8 mouse cellular contexts compared by ENCODE assay signal in the genomic region with DNA sequence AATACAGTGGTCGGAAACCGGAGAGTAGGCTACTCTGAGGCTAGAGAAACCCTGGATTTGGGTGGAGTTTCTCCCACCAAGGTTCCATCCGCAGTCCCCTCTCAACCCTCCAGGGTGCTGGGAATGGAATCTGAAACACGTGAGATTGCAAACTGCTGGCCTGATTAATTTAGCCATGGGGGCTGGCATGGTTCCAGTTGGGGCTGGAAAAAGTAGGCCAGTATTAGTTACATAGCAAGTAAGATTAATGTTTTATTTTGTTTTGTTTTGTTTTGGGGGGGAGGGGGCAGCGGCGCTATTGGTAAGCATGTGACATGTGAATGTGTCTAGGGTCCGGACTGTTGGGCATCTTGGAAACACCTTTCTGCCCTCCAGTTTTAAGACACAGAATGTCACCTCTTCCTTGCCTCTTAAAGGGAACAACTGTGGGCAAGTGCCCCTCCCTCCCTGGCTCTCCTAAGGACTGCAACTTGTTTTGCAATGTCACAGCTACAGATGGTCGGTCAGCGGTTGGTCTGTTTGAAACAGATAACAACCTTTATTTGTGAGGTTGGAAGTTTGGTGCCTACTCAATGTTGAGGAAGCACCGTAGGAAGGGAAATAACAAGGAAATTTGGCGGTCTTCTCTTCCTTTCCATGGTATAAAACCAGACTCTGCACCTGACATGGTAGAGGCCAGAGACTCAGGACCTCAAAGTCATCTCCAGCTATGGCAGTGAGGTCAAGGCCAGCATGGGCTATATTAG. TPM values are rescaled to one million over a fixed set of nuclear protein-coding genes. Genes with fewer than 3 reads are reported as not detected.
DNase-seq lines count a peak whose midpoint lies in the region; ATAC-seq lines count a peak whose summit lies in the region.

No protein-coding gene starts in this region.

- no peak overlapping the region for H3K9ac ChIP-seq in kidney, embryonic 15.5 days
- no peak overlapping the region for H3K9ac ChIP-seq in forebrain, embryonic 16.5 days (replicated peaks; ENCODE audit: low read depth, low read length)

- H3K4me3 ChIP-seq in kidney, embryonic 15.5 days (replicated peaks), result no peak overlapping the region
- H3K4me3 ChIP-seq in forebrain, embryonic 16.5 days (replicated peaks; ENCODE audit: low read length), result no peak overlapping the region

- peak overlapping the region; percentile 59 for H3K27ac ChIP-seq in kidney, embryonic 15.5 days
- H3K27ac ChIP-seq in forebrain, embryonic 16.5 days (ENCODE audit: low read length), result no peak overlapping the region

- WGBS in kidney, embryonic 15.5 days, result 58% methylated on average over 11 of the region's 11 CpGs
- 75% methylated on average over 11 of the region's 11 CpGs for WGBS in forebrain, embryonic 16.5 days

- H3K9me3 ChIP-seq in kidney, embryonic 15.5 days (replicated peaks), result no peaks in the 10 kb centered on the region
- no peaks in the 10 kb centered on the region for H3K9me3 ChIP-seq in forebrain, embryonic 16.5 days (ENCODE audit: control insufficient read depth, low read length)

- H3K36me3 ChIP-seq in kidney, embryonic 15.5 days, result no peaks in the 10 kb centered on the region
- H3K36me3 ChIP-seq in forebrain, embryonic 16.5 days (ENCODE audit: control insufficient read depth, insufficient read depth), result no peaks in the 10 kb centered on the region

- no peak overlapping the region for H3K4me2 ChIP-seq in kidney, embryonic 15.5 days
- no peak overlapping the region for H3K4me2 ChIP-seq in forebrain, embryonic 16.5 days (ENCODE audit: low read length)

- no peaks in the 10 kb centered on the region for H3K27me3 ChIP-seq in kidney, embryonic 15.5 days
- H3K27me3 ChIP-seq in forebrain, embryonic 16.5 days (replicated peaks; ENCODE audit: control insufficient read depth, insufficient read depth, low read length), result no peaks in the 10 kb centered on the region

- peak; percentile 53 for DNase-seq in retina, postnatal 1 day
- no peak for DNase-seq in retina, embryonic 14.5 days (ENCODE audit: low spot score)
- peak; percentile 90 for DNase-seq in c-Kit-positive CD71-positive TER-119-positive erythroid progenitor cells, embryonic 14.5 days (ENCODE audit: low spot score)
- DNase-seq in skeletal muscle tissue, adult 2 months (ENCODE audit: low read depth, low spot score), result peak; percentile 48
- DNase-seq in frontal cortex, adult 2 months (ENCODE audit: extremely low spot score in 1 of 2, low spot score in 1 of 2), result no peak
- no peak for DNase-seq in cerebellum, adult 9-10 months

- peaks cover 18% of the 10 kb centered on the region for H3K4me1 ChIP-seq in kidney, embryonic 15.5 days
- peaks cover 3% of the 10 kb centered on the region for H3K4me1 ChIP-seq in forebrain, embryonic 16.5 days (replicated peaks; ENCODE audit: control insufficient read depth, insufficient read depth, low read length)

- ATAC-seq in kidney, embryonic 15.5 days (replicated peaks; ENCODE audit: low FRiP score), result 0 out of 2 replicates have a peak, but pooled peaks have one; percentile 40
- no peak for ATAC-seq in forebrain, embryonic 16.5 days

RNA-seq across cellular contexts. Expression of gene Cenpu, which starts 5.2 kb away (rescaled TPM):
- 18.5 and 19.7 TPM in 2 replicates for polyA plus RNA-seq in kidney, embryonic 15.5 days (2015; fragmentation: Nextera tagmentation; extraction: Ambion mirVana)
- polyA plus RNA-seq in forebrain, embryonic 16.5 days (2015; fragmentation: Nextera tagmentation; extraction: Ambion mirVana), result 8.8 and 15.1 TPM in 2 replicates
- 2.9 and 4.8 TPM in 2 replicates for polyA plus RNA-seq in frontal cortex, adult 2 months (2012; rRNA removed)

Comparison
In these comparisons a context has a peak if more than half of its experiments do, and no peak if none do; other contexts are left out.
1. DNase-seq: peak in retina, postnatal 1 day (single experiment), c-Kit-positive CD71-positive TER-119-positive erythroid progenitor cells, embryonic 14.5 days (single experiment) and skeletal muscle tissue, adult 2 months (single experiment); none in retina, embryonic 14.5 days (single experiment), frontal cortex, adult 2 months (0 of 2) and cerebellum, adult 9-10 months (single experiment).